Mouse (Mus musculus) limb, embryonic 12.5 days (tissue): ENCODE measurements around the gene Sgpl1. TPM values are rescaled to one million over a fixed set of nuclear protein-coding genes. Genes with fewer than 3 reads are reported as not detected.
A peak's percentile ranks its signal among the peaks of the same experiment; 100 is the strongest.

Source experiments
- ATAC-seq: fragments of 200-750 bp; cut with Nextera tagmentation; 2 replicates; pipeline ENCODE4 v1.8.0; 2017; ENCODE audit warnings: low read depth, moderate TSS enrichment; ENCODE audit not compliant: insufficient number of reproducible peaks, insufficient read depth, low FRiP score, low TSS enrichment
- H3K27ac ChIP-seq: fragments of 300-500 bp; sonication (generic); 2 replicates; pipeline ENCODE4 v1.5.1; 2016; ENCODE audit warnings: mild to moderate bottlenecking, moderate library complexity
- H3K27me3 ChIP-seq: fragments of 300-500 bp; sonication (generic); 2 replicates; pipeline ENCODE4 v1.6.1; 2016; ENCODE audit warnings: mild to moderate bottlenecking, moderate library complexity
- H3K36me3 ChIP-seq: fragments of 300-500 bp; sonication (generic); 2 replicates; pipeline ENCODE4 v1.6.1; 2016; ENCODE audit warnings: mild to moderate bottlenecking, moderate library complexity
- H3K4me1 ChIP-seq: fragments of 300-500 bp; sonication (generic); replicated peaks from 2 replicates; pipeline ENCODE4 v1.6.1; 2016
- H3K4me2 ChIP-seq: fragments of 300-500 bp; sonication (generic); 2 replicates; pipeline ENCODE4 v1.6.1; 2016; ENCODE audit warnings: mild to moderate bottlenecking, moderate library complexity
- H3K4me3 ChIP-seq: fragments of 300-500 bp; sonication (generic); replicated peaks from 2 replicates; pipeline ENCODE4 v1.5.1; 2016; ENCODE audit warnings: mild to moderate bottlenecking
- H3K9ac ChIP-seq: fragments of 300-500 bp; sonication (generic); replicated peaks from 2 replicates; pipeline ENCODE4 v1.6.1; 2016; ENCODE audit warnings: mild to moderate bottlenecking, moderate library complexity
- H3K9me3 ChIP-seq: fragments of 300-500 bp; sonication (generic); 2 replicates; pipeline ENCODE4 v1.6.1; 2016; ENCODE audit warnings: mild to moderate bottlenecking, moderate library complexity
- WGBS: fragments of 180-500 bp; shearing (Covaris S2); methylation state at CpG from one replicate; pipeline ENCODE4 v1.1.7; 2016; 5-methylcytosine and 5-hydroxymethylcytosine counted together
- polyA plus RNA-seq: library from polyadenylated mRNA; unstranded; fragments of >200 nt; fragmentation: Nextera tagmentation; extraction: Ambion mirVana; gene quantifications from 2 replicates; pipeline ENCODE4 v1.2.1, GENCODE M21; 2016

The Sgpl1 gene
- polyA plus RNA-seq, 1 experiment from 2014 or later, result 92.3 TPM

DNA sequence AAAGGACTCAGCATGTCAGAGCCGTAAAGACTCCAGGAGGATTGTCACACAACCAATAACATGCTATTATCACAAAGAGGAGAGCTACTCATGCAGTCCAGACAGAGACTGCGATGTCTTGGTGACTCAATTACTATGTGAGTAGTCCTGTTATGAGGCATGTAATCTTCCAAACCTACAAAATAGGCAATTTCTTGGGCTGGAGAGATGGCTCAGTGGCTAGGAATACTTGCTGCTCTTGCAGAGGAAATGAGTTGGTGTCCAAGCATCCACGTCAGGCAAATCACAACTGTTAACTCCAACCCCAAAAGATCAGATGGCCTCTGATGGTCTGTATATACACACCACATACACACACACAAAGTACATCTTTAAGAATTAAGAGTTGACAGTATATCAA is 8.1 kb upstream of the Sgpl1 start:
- 85% methylated on average over 3 of the region's 3 CpGs for WGBS
- Histone ChIP-seq H3K27ac (no peak overlapping the region), H3K27me3 (no peaks in the 10 kb centered on the region), H3K36me3 (no peaks in the 10 kb centered on the region), H3K4me3 (no peak overlapping the region), H3K4me1 (0 out of 2 replicates have a peak, but pooled peaks cover 1% of the 10 kb centered on the region), H3K9me3 (no peaks in the 10 kb centered on the region), H3K9ac (no peak overlapping the region), H3K4me2 (no peak overlapping the region)
- ATAC-seq, result no peak

DNA sequence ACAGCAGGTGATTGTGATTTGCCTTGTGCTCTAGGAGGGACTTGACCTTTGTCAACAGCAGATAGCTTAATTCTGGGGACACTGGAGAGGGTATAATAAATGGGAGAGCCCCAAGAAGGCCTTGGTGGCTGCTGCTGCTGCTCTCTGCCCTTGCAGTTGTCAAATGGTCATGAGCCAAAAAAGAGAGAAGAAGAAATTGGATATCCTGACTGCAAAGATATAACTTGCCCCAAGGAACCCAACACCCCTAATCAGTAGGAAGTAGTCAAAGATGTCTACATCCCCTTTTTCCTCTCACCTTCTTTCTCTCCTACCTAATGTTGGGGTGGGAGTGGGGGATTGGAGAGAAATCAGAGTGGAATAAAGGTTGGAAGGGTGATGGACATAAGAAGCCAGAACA is 4.6 kb upstream of the Sgpl1 start:
- no peak overlapping the region for H3K9ac ChIP-seq
- no peak overlapping the region for H3K4me2 ChIP-seq
- H3K4me1 ChIP-seq, result 0 out of 2 replicates have a peak, but pooled peaks cover 8% of the 10 kb centered on the region
- ATAC-seq, result no peak
- no peaks in the 10 kb centered on the region for H3K27me3 ChIP-seq
- H3K9me3 ChIP-seq, result no peaks in the 10 kb centered on the region
- H3K27ac ChIP-seq, result no peak overlapping the region
- H3K36me3 ChIP-seq, result no peaks in the 10 kb centered on the region
- H3K4me3 ChIP-seq, result no peak overlapping the region

DNA sequence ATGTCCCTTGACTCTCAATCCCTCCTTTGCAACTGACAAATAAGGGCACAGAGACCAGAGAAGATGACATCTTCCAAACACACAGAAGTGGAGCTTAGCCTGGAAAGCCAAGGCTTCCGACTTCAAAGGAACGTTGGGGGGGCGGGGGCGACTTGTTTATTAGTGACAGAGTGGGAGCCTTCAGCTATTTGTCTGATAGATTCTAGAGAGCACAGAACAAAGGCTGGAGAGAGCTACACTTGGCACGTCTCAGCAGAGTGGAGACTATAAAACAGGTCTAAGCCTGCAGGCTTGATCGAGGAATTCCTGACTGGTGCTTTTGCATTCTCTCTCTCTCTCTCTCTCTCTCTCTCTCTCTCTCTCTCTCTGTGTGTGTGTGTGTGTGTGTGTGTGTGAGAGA is 3.1 kb upstream of the Sgpl1 start:
- Histone ChIP-seq H3K9ac (no peak overlapping the region), H3K36me3 (no peaks in the 10 kb centered on the region), H3K27ac (no peak overlapping the region), H3K4me1 (peaks cover 9% of the 10 kb centered on the region; the same call in 1 of the 2 replicates), H3K4me2 (no peak overlapping the region), H3K9me3 (no peaks in the 10 kb centered on the region), H3K4me3 (no peak overlapping the region), H3K27me3 (no peaks in the 10 kb centered on the region)
- 13% methylated on average over 6 of the region's 6 CpGs for WGBS
- ATAC-seq, result no peak

DNA sequence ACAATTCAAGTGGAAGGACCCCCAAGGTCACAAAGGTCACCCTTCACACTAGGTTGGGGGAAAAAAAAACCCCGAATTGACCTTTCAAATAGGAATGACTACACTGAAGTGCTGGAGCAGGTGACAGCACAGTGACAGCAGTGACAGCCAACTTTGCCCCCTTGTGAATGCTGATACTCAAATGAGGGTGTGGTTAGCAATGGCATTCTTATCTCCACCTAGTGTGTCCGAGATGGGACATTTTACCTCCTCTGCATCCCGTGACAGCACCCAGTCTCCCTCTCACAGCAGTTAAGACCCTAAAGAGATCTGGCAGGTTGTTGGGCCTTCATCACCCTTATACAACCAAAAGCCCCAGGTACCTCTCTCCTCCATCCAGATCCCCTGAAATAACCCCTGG is 2.0 kb upstream of the Sgpl1 start:
- no peak overlapping the region for H3K4me3 ChIP-seq
- H3K4me1 ChIP-seq, result peaks cover 16% of the 10 kb centered on the region; the same call in 1 of the 2 replicates
- no peaks in the 10 kb centered on the region for H3K9me3 ChIP-seq
- no peaks in the 10 kb centered on the region for H3K27me3 ChIP-seq
- no peak overlapping the region for H3K27ac ChIP-seq
- 74% methylated on average over 3 of the region's 3 CpGs for WGBS
- H3K4me2 ChIP-seq, result no peak overlapping the region
- no peaks in the 10 kb centered on the region for H3K36me3 ChIP-seq
- ATAC-seq, result no peak
- H3K9ac ChIP-seq, result no peak overlapping the region

DNA sequence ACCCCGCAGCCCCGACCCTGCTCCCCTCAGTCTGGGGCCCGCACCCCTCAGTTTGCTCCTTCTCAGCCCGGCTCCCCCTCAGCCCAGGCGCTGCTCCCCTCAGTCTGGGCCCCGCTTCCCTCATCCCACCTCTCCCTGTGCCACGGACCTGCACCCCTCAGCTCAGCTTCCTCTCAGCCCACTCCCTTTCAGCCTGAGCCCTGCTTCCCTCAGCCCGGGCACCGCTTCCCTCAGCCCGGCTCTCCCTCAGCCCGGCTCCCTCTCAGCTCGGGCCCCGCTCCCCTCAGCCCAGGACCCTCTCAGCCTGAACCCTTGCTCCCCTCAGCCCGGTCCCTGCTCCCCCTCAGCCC is 721 bp downstream of the Sgpl1 start:
- peaks cover 16% of the 10 kb centered on the region; the same call in 1 of the 2 replicates for H3K4me1 ChIP-seq
- no peaks in the 10 kb centered on the region for H3K9me3 ChIP-seq
- H3K27me3 ChIP-seq, result no peaks in the 10 kb centered on the region
- H3K4me2 ChIP-seq, result peak overlapping the region; percentile 87
- WGBS, result under 1% methylated on average over 14 of the region's 14 CpGs
- no peak; the same call in none of the 2 replicates for ATAC-seq
- H3K4me3 ChIP-seq, result peak overlapping the region; percentile 86
- H3K9ac ChIP-seq, result peak overlapping the region; percentile 94
- peak overlapping the region; percentile 97 for H3K27ac ChIP-seq
- peaks cover 13% of the 10 kb centered on the region; the same call in 1 of the 2 replicates for H3K36me3 ChIP-seq

DNA sequence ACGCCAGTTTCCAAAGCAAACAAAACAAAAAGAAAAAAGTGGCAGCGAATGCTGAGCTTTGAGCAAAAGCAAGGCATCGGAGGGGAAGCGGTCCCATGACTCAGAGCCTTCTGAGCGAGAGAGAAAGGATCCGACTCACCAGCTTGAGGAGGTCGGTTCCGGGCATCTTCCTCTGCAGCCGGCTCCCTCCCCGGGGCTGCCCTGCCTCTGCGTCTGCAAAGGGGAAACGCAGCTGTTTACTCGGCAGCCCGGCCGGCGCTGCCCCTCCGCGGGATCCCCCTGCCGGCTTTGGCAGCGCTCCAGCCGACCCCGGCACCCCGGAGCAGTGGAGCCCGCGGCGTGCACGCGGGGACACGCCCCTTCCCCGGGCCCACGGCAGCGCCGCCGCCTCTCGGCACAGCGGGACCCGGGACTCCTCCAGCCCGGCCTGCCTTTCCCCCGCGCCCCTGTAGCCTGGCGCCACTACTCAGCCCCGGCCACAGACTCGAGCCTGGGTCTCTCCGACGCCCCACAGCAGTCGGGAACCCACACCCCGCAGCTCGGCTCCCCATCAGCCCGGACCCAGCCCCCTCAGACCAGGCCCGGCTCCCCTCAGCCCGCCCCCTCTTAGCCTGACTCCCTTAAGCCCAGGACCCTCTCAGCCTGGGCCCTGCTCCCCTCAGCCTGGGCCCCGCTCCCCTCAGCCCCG is 1.2 kb downstream of the Sgpl1 start:
- Histone ChIP-seq H3K9me3 (no peaks in the 10 kb centered on the region), H3K9ac (peak overlapping the region; percentile 94), H3K4me2 (peak overlapping the region; percentile 87), H3K4me3 (peak overlapping the region; percentile 86), H3K27me3 (no peaks in the 10 kb centered on the region), H3K4me1 (peaks cover 16% of the 10 kb centered on the region; the same call in 1 of the 2 replicates), H3K36me3 (peaks cover 17% of the 10 kb centered on the region; the same call in 1 of the 2 replicates), H3K27ac (peak overlapping the region; percentile 97)
- under 1% methylated on average over 53 of the region's 53 CpGs for WGBS
- ATAC-seq, result peak; percentile 63

DNA sequence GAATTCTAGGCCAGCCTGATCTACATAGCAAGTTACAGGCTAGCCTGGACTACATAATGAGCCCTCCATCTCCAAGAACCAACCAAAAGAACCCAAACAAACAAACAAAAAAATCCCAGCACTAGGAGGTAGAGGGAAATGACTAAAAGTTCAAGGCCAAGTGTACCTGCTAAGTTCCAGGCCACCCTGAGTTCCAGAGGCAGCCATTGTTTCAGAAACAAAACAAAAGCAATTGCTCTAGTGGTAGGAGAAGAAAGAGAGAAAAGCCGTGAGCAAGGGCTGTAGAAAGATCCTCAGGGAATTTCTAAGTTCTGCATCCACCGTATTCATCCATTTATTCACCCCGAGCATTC is 1.8 kb downstream of the Sgpl1 start:
- WGBS, result 0% methylated on average over 3 of the region's 3 CpGs
- Histone ChIP-seq H3K9ac (peak overlapping the region; percentile 94), H3K4me1 (peaks cover 16% of the 10 kb centered on the region; the same call in 1 of the 2 replicates), H3K36me3 (peaks cover 22% of the 10 kb centered on the region; the same call in 1 of the 2 replicates), H3K27me3 (no peaks in the 10 kb centered on the region), H3K4me3 (peak overlapping the region; percentile 86), H3K9me3 (no peaks in the 10 kb centered on the region), H3K4me2 (peak overlapping the region; percentile 87), H3K27ac (peak overlapping the region; percentile 97)
- no peak for ATAC-seq

DNA sequence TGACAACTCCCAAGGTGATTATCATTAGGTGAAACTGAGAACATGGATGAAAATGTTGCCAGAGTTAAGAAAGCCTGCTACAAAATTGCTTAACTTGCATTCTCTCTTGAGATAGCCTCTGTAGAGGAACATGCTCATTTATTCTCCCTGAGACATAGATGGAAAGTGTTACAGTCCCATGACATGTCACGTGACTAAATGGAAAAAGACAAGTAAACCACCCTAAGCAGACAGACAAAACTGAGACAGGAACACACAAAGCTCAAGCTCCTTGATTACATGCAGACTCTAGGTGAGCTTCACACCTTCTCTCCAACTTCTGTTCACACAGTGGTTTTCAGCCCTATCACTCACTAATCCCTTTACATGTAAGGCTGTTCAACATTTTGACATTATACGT is 4.2 kb downstream of the Sgpl1 start:
- ATAC-seq, result no peak
- H3K27ac ChIP-seq, result no peak overlapping the region
- WGBS, result 98% methylated on average over 2 of the region's 2 CpGs
- H3K36me3 ChIP-seq, result peaks cover 34% of the 10 kb centered on the region
- H3K4me3 ChIP-seq, result no peak overlapping the region
- no peaks in the 10 kb centered on the region for H3K9me3 ChIP-seq
- H3K27me3 ChIP-seq, result no peaks in the 10 kb centered on the region
- peaks cover 10% of the 10 kb centered on the region; the same call in 1 of the 2 replicates for H3K4me1 ChIP-seq
- no peak overlapping the region for H3K4me2 ChIP-seq
- no peak overlapping the region for H3K9ac ChIP-seq

DNA sequence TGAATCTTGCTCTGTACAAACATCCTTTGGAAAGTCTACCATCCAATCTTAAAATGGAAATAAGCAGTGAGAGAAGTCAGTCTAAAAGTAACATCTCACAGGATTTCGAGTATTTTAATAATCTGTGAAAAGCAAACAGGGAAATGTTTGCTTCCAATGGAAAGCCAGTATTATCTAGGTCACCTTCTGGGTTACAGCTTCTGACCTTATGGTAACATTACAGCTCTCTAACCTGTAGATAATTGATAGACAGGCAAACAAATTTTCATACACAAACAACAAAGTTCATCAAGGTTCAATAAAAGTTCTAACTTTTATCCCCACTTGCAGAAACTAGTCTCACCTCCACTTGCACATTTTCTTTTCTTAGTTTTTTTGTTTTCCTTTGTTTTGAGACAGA is 9.9 kb downstream of the Sgpl1 start:
- H3K36me3 ChIP-seq, result peaks cover 39% of the 10 kb centered on the region
- no peak for ATAC-seq
- WGBS, result 87% methylated on average over 1 of the region's 1 CpGs
- H3K27me3 ChIP-seq, result no peaks in the 10 kb centered on the region
- no peak overlapping the region for H3K4me3 ChIP-seq
- no peaks in the 10 kb centered on the region for H3K4me1 ChIP-seq
- no peak overlapping the region for H3K27ac ChIP-seq
- H3K9me3 ChIP-seq, result no peaks in the 10 kb centered on the region
- H3K9ac ChIP-seq, result no peak overlapping the region
- no peak overlapping the region for H3K4me2 ChIP-seq

DNA sequence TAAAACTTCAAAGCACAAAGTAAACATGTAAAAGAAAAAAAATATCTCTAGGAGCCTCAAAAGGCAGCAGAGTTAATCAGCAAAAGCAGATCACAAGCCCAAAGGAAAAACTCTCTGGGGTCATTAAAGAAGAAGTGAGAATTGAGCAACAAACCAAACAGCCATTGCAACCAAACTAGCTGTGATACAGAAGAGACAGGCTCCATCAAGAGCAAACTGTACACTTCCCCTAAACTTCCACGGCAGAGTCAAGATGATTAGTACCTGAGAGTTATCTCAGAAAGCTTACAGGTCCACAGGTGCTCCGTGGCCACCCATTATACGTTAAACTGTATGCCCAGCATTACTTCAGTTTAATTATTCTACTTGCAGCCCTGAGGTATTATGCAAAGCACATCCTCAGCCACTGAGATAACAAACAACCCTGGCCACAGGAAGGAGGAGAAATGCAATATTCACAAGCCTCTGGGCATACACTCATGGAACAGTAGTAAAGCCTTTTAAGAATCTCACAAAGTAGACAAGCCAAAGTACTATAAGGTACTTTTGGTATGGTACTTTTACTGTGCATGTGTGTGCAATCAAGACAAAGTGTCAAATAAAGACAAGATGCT is 12.2 kb downstream of the Sgpl1 start:
- no peaks in the 10 kb centered on the region for H3K27me3 ChIP-seq
- H3K36me3 ChIP-seq, result peaks cover 28% of the 10 kb centered on the region
- H3K4me3 ChIP-seq, result no peak overlapping the region
- no peak overlapping the region for H3K27ac ChIP-seq
- no peaks in the 10 kb centered on the region for H3K4me1 ChIP-seq
- H3K9me3 ChIP-seq, result no peaks in the 10 kb centered on the region
- WGBS, result 55% methylated on average over 3 of the region's 3 CpGs
- no peak overlapping the region for H3K4me2 ChIP-seq
- H3K9ac ChIP-seq, result no peak overlapping the region
- ATAC-seq, result no peak

DNA sequence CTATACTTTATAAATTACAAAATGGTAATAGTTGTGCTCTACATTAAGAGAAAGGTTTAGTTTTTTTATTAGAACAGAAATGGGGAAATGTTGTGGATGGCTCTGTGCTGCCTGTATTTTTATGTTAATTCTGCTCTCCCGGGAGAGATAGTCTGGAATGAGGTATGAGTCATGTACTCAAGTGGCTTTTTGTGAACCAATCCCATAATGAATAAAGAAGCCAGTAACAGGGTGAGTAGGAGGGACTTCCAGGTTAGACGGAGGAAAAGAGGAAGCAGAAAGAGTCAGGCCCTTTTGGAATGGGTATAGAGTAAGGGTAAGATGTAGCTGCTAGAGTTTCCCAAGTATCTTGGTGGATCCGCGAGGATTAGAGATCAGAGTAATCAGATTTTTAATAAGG is 13.5 kb downstream of the Sgpl1 start:
- H3K27ac ChIP-seq, result no peak overlapping the region
- H3K4me2 ChIP-seq, result no peak overlapping the region
- no peak overlapping the region for H3K9ac ChIP-seq
- H3K36me3 ChIP-seq, result peaks cover 23% of the 10 kb centered on the region
- WGBS, result 87% methylated on average over 4 of the region's 4 CpGs
- H3K9me3 ChIP-seq, result no peaks in the 10 kb centered on the region
- H3K4me1 ChIP-seq, result no peaks in the 10 kb centered on the region
- no peak overlapping the region for H3K4me3 ChIP-seq
- no peak for ATAC-seq
- no peaks in the 10 kb centered on the region for H3K27me3 ChIP-seq

DNA sequence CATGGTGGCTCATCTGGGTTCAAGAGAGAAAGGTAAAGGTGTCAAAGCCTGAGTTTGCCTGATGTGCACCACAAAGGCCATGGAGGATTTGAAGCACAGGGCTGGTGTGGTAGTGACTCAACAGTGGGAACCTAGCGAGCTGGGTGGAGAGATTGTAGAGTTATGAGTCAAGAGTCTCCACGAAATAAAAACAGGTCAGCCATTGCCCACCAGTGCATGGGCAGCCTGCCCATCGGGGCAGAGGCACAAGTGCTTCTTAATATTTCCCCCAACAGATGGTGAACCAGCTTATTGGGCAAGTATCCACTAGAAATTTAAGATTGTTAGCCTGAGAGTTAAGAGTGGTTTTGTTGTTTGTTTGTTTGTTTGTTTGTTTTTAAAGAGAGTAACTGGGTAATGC is 16.5 kb downstream of the Sgpl1 start:
- no peaks in the 10 kb centered on the region for H3K4me1 ChIP-seq
- no peak overlapping the region for H3K4me2 ChIP-seq
- H3K36me3 ChIP-seq, result peaks cover 21% of the 10 kb centered on the region
- H3K4me3 ChIP-seq, result no peak overlapping the region
- no peaks in the 10 kb centered on the region for H3K27me3 ChIP-seq
- WGBS, result 76% methylated on average over 3 of the region's 3 CpGs
- no peak for ATAC-seq
- H3K9me3 ChIP-seq, result no peaks in the 10 kb centered on the region
- H3K27ac ChIP-seq, result no peak overlapping the region
- no peak overlapping the region for H3K9ac ChIP-seq
